Mouse (Mus musculus) c-Kit-positive CD71-positive TER-119-positive erythroid progenitor cells, embryonic 14.5 days (primary cell): ENCODE data around the gene Olfr569.

ENCODE experiments used
- DNase-seq: peaks from one replicate; pipeline ENCODE4 v3.0.0-alpha.2; 2013; ENCODE audit warnings: low spot score

The Olfr569 gene

DNA sequence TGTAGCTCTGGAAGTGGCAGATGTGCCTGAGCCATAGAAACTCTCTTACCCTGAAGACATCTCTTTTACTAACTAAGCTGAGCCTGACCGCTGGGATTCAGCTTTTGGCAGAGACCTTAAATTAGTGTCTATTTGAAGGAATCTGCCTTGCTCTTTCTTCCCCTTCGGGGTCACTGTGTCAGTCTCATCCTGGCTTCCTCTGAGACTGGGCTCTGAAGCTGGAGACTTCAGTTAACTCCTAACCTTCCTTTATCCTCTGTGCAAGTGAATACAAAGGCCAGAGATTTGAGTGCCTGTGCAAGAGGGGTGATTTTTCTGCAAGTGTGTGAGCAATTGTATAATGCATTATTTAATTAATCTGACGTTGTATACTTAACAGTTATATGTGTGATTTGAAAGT lies at the start of gene Olfr569:
Gene Olfr569, minus strand, starts transcription at position 101 of the 400 bp plus-strand sequence.
- DNase-seq = no peak

DNA sequence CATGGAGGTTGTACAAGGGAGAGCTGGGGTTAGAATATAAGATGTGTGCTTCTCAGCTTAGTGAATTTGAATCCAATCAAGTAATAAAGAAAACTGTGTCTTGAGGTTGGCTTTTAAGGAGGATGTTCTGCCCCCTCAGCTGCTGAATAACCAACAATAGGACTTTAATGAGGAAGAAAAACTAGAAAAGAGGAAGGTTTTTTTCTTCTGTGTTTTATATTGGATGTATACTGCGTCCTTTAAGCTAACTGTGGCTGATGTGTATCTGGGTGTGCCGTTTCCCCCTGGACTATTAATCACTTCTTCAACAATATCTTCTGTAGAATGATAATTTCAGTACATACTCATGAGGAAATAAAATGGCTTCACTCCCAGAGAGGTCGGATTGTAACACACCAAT lies 36.4 kb upstream of the Olfr569 start:
- no peak for DNase-seq

DNA sequence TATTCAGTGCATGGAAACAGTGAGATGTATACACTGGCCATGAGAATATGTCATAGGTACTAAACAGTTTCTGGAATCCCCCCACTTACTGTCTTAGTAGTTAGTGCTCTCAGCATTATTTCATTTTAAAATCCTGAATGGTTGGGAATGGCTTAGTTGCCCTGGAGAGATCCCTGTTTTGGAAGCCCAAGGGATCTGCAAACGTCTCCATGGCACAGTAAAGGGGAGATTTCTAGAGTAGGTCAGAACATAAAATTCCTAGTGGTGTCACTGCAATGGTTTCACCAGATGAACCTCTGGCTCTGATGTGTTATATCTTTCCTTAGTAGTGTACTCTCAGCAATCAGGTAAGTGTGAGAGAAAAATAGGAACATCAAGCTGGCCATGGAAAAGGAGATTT lies 33.4 kb upstream of the Olfr569 start, which contains the start of gene Olfr572:
Gene Olfr572, plus strand, starts transcription at position 301 of the 400 bp plus-strand sequence.
- no peak for DNase-seq

DNA sequence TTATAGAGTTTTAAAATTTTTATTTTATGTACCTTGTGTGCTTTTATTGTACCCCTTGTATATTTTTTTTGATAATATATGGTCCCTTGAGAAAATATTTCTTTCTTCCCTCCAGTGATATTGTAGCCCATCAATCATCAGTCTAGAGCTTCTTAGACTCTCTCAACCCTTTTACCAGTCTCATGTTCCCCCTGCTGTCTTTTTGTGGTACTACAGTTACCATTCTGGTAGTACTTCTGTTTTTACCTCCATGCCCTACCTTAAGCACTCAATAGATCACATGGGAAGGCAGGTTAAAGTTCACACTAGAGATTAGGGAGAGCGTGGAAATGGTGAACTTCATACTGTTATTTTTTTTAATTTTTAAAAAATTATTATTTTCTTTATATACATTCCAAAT lies 28.9 kb upstream of the Olfr569 start:
- DNase-seq = peak; percentile 52

DNA sequence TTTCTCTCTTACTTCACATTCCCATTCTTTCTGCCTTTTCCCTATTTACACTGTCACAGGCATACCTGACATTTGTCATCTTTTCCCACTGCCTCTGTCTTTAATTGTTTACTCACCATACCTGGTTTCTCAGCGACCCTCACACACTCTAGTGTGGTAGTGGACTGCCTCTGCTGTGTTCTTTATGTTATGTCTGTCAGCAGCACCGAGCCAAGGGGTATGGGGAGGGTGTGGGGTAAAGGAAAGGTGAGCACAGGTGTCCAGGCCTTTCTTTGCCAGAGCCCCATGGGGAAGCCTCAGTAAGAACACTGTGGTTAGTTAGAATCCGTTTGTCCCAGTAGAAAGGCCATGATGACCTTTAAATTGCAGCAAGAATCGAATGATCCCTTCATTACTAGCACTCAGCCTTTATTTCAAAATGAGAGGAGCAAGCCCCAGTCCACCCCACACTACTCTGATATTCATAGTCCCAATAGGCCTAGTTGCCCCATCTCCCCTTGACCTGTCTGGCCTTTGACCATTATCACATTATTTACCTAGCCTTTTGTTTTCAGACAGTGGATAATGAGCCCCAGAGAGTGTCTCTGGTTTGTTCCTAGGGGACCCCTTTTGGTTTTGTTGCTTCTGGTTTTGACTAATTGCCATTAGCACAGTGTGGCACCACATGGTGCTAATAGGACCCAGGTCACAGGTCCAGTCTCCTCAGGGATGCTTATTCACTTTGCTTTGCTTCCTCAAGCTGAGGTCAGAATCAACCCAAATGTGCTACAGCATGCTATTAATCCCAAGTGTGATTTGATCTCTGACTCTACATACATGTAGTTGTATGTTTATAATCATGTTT lies 26.6 kb upstream of the Olfr569 start, which contains the start of gene Olfr571:
Gene Olfr571, minus strand, starts transcription at position 505 of the 844 bp plus-strand sequence.
- no peak for DNase-seq

DNA sequence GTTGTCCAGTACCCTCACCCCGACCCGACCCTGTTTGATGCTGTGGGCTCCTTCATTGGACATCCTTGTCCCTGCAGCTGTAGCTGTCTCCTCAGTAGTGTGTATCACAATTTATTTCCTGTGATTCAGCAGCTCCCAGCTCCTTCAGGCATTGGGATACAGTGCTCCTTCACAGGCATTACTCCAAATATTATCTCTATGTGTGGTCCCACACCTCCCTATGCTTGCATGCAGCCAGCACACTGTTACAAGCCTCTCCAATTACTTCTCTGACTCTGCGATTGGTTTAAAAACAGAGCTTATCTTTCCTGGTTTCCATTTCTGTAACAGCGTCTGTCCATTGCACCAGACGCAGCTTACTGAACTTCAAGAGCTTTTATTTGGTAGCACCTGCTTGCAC lies 25.7 kb upstream of the Olfr569 start:
- DNase-seq = no peak

DNA sequence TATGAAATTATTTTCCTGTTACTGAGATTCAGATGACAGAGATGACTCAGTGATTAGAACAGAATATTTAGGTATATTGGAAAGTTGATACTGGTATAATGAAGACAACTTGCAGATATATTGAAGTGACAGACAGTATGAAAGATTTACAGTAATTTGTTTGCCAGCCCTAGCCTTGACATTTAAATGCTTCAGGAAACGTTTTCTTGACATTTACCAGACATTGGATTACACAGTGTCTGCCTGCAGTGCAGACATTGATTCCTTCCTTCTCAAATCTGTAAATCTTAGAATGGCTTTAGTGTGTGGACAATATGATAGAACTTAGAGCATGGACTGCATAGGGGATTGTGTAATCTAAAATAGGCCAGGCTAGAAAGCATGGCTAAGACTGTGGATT lies 24.6 kb upstream of the Olfr569 start:
- no peak for DNase-seq

DNA sequence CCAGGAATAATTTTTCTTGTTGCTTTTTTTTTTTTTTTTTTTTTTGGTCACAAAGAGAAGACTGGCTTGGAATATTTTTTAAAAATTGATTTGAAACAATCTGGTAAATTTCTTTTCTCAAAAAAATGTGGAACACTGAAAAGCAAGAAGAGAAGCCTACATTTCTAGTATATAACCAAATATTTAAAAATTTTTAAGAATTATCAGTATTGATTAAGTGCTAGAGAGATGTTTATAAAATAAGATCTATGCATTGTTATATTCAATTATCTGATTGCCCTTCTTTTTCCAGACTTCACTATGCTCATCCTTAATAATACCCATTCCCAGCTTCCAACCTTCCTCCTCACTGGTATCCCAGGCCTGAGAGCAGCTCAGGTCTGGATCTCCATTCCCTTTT lies 13.9 kb downstream of the Olfr569 start, which contains the start of gene Olfr568:
Gene Olfr568, plus strand, starts transcription at position 301 of the 400 bp plus-strand sequence.
- no peak for DNase-seq

DNA sequence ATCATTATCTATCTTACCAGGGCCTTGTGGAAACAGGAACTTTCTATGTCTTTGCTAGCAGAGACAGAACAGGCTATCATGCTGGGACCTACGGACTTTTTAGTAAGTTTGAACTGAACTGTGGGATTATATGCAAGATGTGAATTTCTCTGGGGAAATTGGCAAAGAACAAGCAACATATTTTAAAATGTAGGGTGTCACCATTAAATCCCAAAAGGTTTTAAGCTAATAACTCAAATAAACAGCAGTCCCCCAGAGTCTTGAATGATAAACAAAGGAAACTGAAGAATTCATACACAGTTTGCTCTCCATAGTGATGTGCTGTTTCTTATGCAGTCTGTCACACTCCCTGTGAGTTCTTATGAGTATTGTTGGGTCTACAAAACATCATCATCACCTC lies 32.0 kb downstream of the Olfr569 start, which contains the start of gene Olfr566:
Gene Olfr566, minus strand, starts transcription at position 101 of the 400 bp plus-strand sequence.
- DNase-seq = no peak

DNA sequence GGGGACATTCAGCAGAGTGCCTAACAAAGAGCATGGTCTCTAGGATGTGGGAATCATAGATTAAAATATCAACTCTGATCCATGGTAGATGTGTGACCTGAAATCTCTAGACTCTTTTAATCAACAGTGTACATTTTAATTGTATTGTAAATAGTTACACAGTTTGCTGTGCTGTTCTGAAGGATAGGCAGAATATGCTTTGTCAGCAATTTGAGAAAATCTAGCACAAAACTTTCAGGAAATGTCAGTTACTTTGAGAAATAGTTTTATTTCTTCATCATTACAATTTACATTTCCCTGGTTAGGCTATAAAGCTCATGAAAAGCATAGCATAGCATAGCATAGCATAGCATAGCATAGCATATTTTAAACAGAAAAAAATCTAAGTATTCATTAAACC lies 34.9 kb downstream of the Olfr569 start:
- DNase-seq = no peak
